Mouse (Mus musculus) embryonic facial prominence, embryonic 14.5 days (tissue): Measurements from ENCODE around the gene Id2. TPM values are rescaled to one million over a fixed set of nuclear protein-coding genes. Genes with fewer than 3 reads are reported as not detected.

Source experiments
- ATAC-seq: fragments of 200-750 bp; cut with Nextera tagmentation; 2 replicates; pipeline ENCODE4 v1.8.0; 2017; ENCODE audit warnings: low read depth, moderate number of reproducible peaks, moderate TSS enrichment
- DNase-seq: peaks from one replicate; pipeline ENCODE4 v3.0.0-alpha.2; 2015; ENCODE audit warnings: low spot score
- H3K27ac ChIP-seq: fragments of 300-500 bp; sonication (generic); replicated peaks from 2 replicates; pipeline ENCODE4 v1.5.1; 2014; ENCODE audit warnings: low read depth, mild to moderate bottlenecking, low read length, moderate library complexity
- H3K27me3 ChIP-seq: fragments of 300-500 bp; sonication (generic); replicated peaks from 2 replicates; pipeline ENCODE4 v1.6.1; 2014; ENCODE audit warnings: low read length; ENCODE audit not compliant: control insufficient read depth, insufficient read depth
- H3K36me3 ChIP-seq: fragments of 300-500 bp; sonication (generic); 2 replicates; pipeline ENCODE4 v1.6.1; 2014; ENCODE audit warnings: low read length, mixed read lengths; ENCODE audit not compliant: control insufficient read depth, insufficient read depth
- H3K4me1 ChIP-seq: fragments of 300-500 bp; sonication (generic); 2 replicates; pipeline ENCODE4 v1.6.1; 2014; ENCODE audit warnings: antibody characterized with exemption, low read length; ENCODE audit not compliant: control insufficient read depth, insufficient read depth
- H3K4me2 ChIP-seq: fragments of 300-500 bp; sonication (generic); 2 replicates; pipeline ENCODE4 v1.6.1; 2014; ENCODE audit warnings: low read depth, mild to moderate bottlenecking, low read length, moderate library complexity, mixed read lengths
- H3K4me3 ChIP-seq: fragments of 300-500 bp; sonication (generic); 2 replicates; pipeline ENCODE4 v1.5.1; 2014; ENCODE audit warnings: low read depth, mild to moderate bottlenecking, low read length
- H3K9ac ChIP-seq: fragments of 300-500 bp; sonication (generic); 2 replicates; pipeline ENCODE4 v1.6.1; 2014; ENCODE audit warnings: low read depth, mild to moderate bottlenecking, low read length, moderate library complexity, mixed read lengths
- H3K9me3 ChIP-seq: fragments of 300-500 bp; sonication (generic); 2 replicates; pipeline ENCODE4 v1.6.1; 2016; ENCODE audit warnings: low read length; ENCODE audit not compliant: control insufficient read depth
- WGBS: fragments of 180-500 bp; shearing (Covaris S2); extraction: QIAGEN DNeasy Blood & Tissue Kit; methylation state at CpG from one replicate; pipeline ENCODE4 v1.1.7; 2014; 5-methylcytosine and 5-hydroxymethylcytosine counted together
- polyA plus RNA-seq: library from polyadenylated mRNA; unstranded; fragments of >200 nt; fragmentation: Nextera tagmentation; extraction: Ambion mirVana; gene quantifications from 2 replicates; pipeline ENCODE4 v1.2.1, GENCODE M21; 2014

Gene Id2
- polyA plus RNA-seq, 1 experiment from 2014 or later: 301 TPM

GRCm38 (mm10) chr12:25127629-25128028 is 30.7 kb upstream of the Id2 start:
- H3K4me1 ChIP-seq: peaks cover 29% of the 10 kb centered on the region
- no peaks in the 10 kb centered on the region for H3K36me3 ChIP-seq
- ATAC-seq (no peak), DNase-seq (no peak)
- no peaks in the 10 kb centered on the region for H3K27me3 ChIP-seq
- WGBS: 62% methylated on average over 4 of the region's 4 CpGs
- no peak overlapping the region for H3K9ac ChIP-seq
- no peaks in the 10 kb centered on the region for H3K9me3 ChIP-seq
- no peak overlapping the region for H3K27ac ChIP-seq
- no peak overlapping the region for H3K4me2 ChIP-seq
- no peak overlapping the region for H3K4me3 ChIP-seq

GRCm38 (mm10) chr12:25126228-25126627 is 29.3 kb upstream of the Id2 start:
- H3K27me3 ChIP-seq: no peaks in the 10 kb centered on the region
- H3K4me3 ChIP-seq: no peak overlapping the region
- ATAC-seq (no peak), DNase-seq (no peak)
- 51% methylated on average over 5 of the region's 5 CpGs for WGBS
- H3K27ac ChIP-seq: no peak overlapping the region
- no peak overlapping the region for H3K9ac ChIP-seq
- no peaks in the 10 kb centered on the region for H3K36me3 ChIP-seq
- peaks cover 29% of the 10 kb centered on the region for H3K4me1 ChIP-seq
- H3K4me2 ChIP-seq: no peak overlapping the region
- no peaks in the 10 kb centered on the region for H3K9me3 ChIP-seq

- Histone ChIP-seq H3K27ac (no peak overlapping the region), H3K4me1 (peaks cover 29% of the 10 kb centered on the region), H3K27me3 (no peaks in the 10 kb centered on the region), H3K9me3 (no peaks in the 10 kb centered on the region), H3K9ac (no peak overlapping the region), H3K36me3 (no peaks in the 10 kb centered on the region), H3K4me2 (no peak overlapping the region; the same call in 1 of the 2 replicates), H3K4me3 (no peak overlapping the region)
- DNase-seq: no peak
- WGBS: 29% methylated on average over 16 of the region's 16 CpGs
- ATAC-seq: no peak
These were observed 28.4 kb upstream of the Id2 start for GRCm38 (mm10) chr12:25125239-25125776.

- Histone ChIP-seq H3K9ac (no peak overlapping the region), H3K9me3 (no peaks in the 10 kb centered on the region), H3K27me3 (no peaks in the 10 kb centered on the region), H3K27ac (no peak overlapping the region), H3K36me3 (no peaks in the 10 kb centered on the region), H3K4me2 (peak overlapping the region; percentile 27), H3K4me3 (no peak overlapping the region), H3K4me1 (peaks cover 29% of the 10 kb centered on the region)
- DNase-seq (peak; percentile 55), ATAC-seq (peak; percentile 41; the same call in 1 of the 2 replicates)
- 18% methylated on average over 19 of the region's 19 CpGs for WGBS
These were observed 27.7 kb upstream of the Id2 start for GRCm38 (mm10) chr12:25124431-25125238.

- WGBS: 89% methylated on average over 4 of the region's 4 CpGs
These were observed 23.8 kb upstream of the Id2 start for GRCm38 (mm10) chr12:25120753-25121152.

GRCm38 (mm10) chr12:25119278-25119677 is 22.3 kb upstream of the Id2 start:
- Histone ChIP-seq H3K9me3 (0 out of 2 replicates have a peak, but pooled peaks cover 2% of the 10 kb centered on the region), H3K27me3 (no peaks in the 10 kb centered on the region), H3K4me3 (no peak overlapping the region), H3K27ac (no peak overlapping the region), H3K4me2 (no peak overlapping the region), H3K9ac (no peak overlapping the region), H3K4me1 (peaks cover 9% of the 10 kb centered on the region), H3K36me3 (no peaks in the 10 kb centered on the region)
- DNase-seq (no peak), ATAC-seq (peak; percentile 62; the same call in 1 of the 2 replicates)
- WGBS: 44% methylated on average over 15 of the region's 15 CpGs

More at GRCm38 (mm10) chr12:25120753-25121152, 23.8 kb upstream of the Id2 start:
- Histone ChIP-seq H3K36me3 (no peaks in the 10 kb centered on the region), H3K9me3 (no peaks in the 10 kb centered on the region), H3K9ac (no peak overlapping the region), H3K4me1 (peaks cover 24% of the 10 kb centered on the region), H3K4me2 (no peak overlapping the region), H3K27ac (no peak overlapping the region), H3K4me3 (no peak overlapping the region), H3K27me3 (no peaks in the 10 kb centered on the region)
- ATAC-seq (no peak), DNase-seq (no peak)

GRCm38 (mm10) chr12:25117856-25118511 is 21.0 kb upstream of the Id2 start:
- ATAC-seq (no peak; the same call in 1 of the 2 replicates), DNase-seq (no peak)
- Histone ChIP-seq H3K4me1 (peaks cover 5% of the 10 kb centered on the region; the same call in 1 of the 2 replicates), H3K4me3 (no peak overlapping the region), H3K27me3 (no peaks in the 10 kb centered on the region), H3K9me3 (0 out of 2 replicates have a peak, but pooled peaks cover 5% of the 10 kb centered on the region), H3K9ac (no peak overlapping the region), H3K4me2 (no peak overlapping the region), H3K27ac (no peak overlapping the region), H3K36me3 (no peaks in the 10 kb centered on the region)
- 87% methylated on average over 4 of the region's 4 CpGs for WGBS

- H3K27me3 ChIP-seq: no peaks in the 10 kb centered on the region
- no peak overlapping the region for H3K9ac ChIP-seq
- H3K36me3 ChIP-seq: no peaks in the 10 kb centered on the region
- H3K4me1 ChIP-seq: peaks cover 5% of the 10 kb centered on the region; the same call in 1 of the 2 replicates
- 0 out of 2 replicates have a peak, but pooled peaks cover 5% of the 10 kb centered on the region for H3K9me3 ChIP-seq
- H3K4me2 ChIP-seq: no peak overlapping the region
- H3K27ac ChIP-seq: no peak overlapping the region
- no peak for ATAC-seq
- 88% methylated on average over 2 of the region's 2 CpGs for WGBS
- no peak overlapping the region for H3K4me3 ChIP-seq
- DNase-seq: no peak
These were observed 19.2 kb upstream of the Id2 start for GRCm38 (mm10) chr12:25116126-25116525.
